Mouse (Mus musculus) E14TG2a.4 (cell line): Measurements from ENCODE around the gene Alb.

Experiments
- CTCF ChIP-seq: conservative IDR thresholded peaks from 2 replicates; pipeline ENCODE4 v1.5.1; 2014; ENCODE audit warnings: low read length
- POU5F1 ChIP-seq: IDR thresholded peaks from 2 replicates; pipeline ENCODE4 v1.6.1; 2014; ENCODE audit warnings: low read length, borderline replicate concordance

GRCm38 (mm10) chr5:90518356-90519100 lies 57.8 kb downstream of the Alb start, which contains the start of gene Afm:
- TF ChIP-seq CTCF: no peak
- no peak for TF ChIP-seq POU5F1
